Mouse (Mus musculus): ENCODE results near the gene Nceh1. TPM values are rescaled to one million over a fixed set of nuclear protein-coding genes. Genes with fewer than 3 reads are reported as not detected.

Gene Nceh1
- polyA plus RNA-seq, 1 experiment from 2014 or later, result 6.9 TPM

- H3K36me3 ChIP-seq, result no peaks in the 10 kb centered on the region
- WGBS, result 59% methylated on average over 2 of the region's 2 CpGs
- no peaks in the 10 kb centered on the region for H3K27me3 ChIP-seq (ENCODE audit: insufficient read depth, poor library complexity, severe bottlenecking)
- H3K4me3 ChIP-seq, result no peak overlapping the region
- DNase-seq (ENCODE audit: low spot score), result no peak
- H3K9me3 ChIP-seq, result no peaks in the 10 kb centered on the region
- no peak overlapping the region for H3K27ac ChIP-seq
- peaks cover 5% of the 10 kb centered on the region; the same call in 1 of the 2 replicates for H3K4me1 ChIP-seq
Measured at GRCm38 (mm10) chr3:27162410-27162804, 20.4 kb upstream of the Nceh1 start.

GRCm38 (mm10) chr3:27165481-27166065 lies 17.2 kb upstream of the Nceh1 start:
- no peaks in the 10 kb centered on the region for H3K27me3 ChIP-seq (ENCODE audit: insufficient read depth, poor library complexity, severe bottlenecking)
- H3K27ac ChIP-seq, result no peak overlapping the region
- H3K9me3 ChIP-seq, result no peaks in the 10 kb centered on the region
- 60% methylated on average over 3 of the region's 3 CpGs for WGBS
- DNase-seq (ENCODE audit: low spot score), result no peak
- no peaks in the 10 kb centered on the region for H3K4me1 ChIP-seq
- no peak overlapping the region for H3K4me3 ChIP-seq
- no peaks in the 10 kb centered on the region for H3K36me3 ChIP-seq

DNA sequence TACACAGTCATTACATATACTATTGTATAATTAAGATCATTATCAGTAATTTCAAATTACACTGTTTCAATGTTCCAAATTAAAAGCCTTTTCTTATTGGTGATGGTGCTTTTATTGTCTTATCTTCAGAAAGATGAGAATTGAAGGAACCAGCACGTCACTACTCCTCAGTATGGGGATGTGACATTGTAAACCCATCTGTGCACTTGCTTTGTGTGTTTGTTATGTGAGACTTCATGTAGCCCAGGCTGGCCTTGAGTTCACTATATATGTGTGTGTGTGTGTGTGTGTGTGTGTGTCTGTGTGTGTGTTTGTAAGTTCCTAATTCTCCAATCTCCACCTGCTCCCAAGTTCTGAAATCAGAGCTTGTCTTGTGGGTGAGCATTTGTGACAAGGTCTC lies 12.5 kb upstream of the Nceh1 start:
- Histone ChIP-seq H3K27ac (no peak overlapping the region), H3K9me3 (no peaks in the 10 kb centered on the region), H3K4me3 (no peak overlapping the region), H3K4me1 (no peaks in the 10 kb centered on the region), H3K36me3 (no peaks in the 10 kb centered on the region), H3K27me3 (ENCODE audit: insufficient read depth, poor library complexity, severe bottlenecking) (no peaks in the 10 kb centered on the region)
- 70% methylated on average over 1 of the region's 1 CpGs for whole genome bisulfite sequencing
- no peak for DNase-seq (ENCODE audit: low spot score)

- DNase-seq (ENCODE audit: low spot score), result no peak
- WGBS, result 80% methylated on average over 8 of the region's 8 CpGs
Measured at GRCm38 (mm10) chr3:27179711-27180110, 3.1 kb upstream of the Nceh1 start.

GRCm38 (mm10) chr3:27183601-27184175 lies 923 bp downstream of the Nceh1 start:
- no peaks in the 10 kb centered on the region for H3K27me3 ChIP-seq (ENCODE audit: insufficient read depth, poor library complexity, severe bottlenecking)
- H3K36me3 ChIP-seq, result 0 out of 2 replicates have a peak, but pooled peaks cover 2% of the 10 kb centered on the region
- no peak for DNase-seq (ENCODE audit: low spot score)
- peak overlapping the region; percentile 86; the same call in 1 of the 2 replicates for H3K27ac ChIP-seq
- WGBS, result 7% methylated on average over 19 of the region's 19 CpGs
- peak overlapping the region; percentile 83 for H3K4me3 ChIP-seq
- no peaks in the 10 kb centered on the region for H3K4me1 ChIP-seq
- no peaks in the 10 kb centered on the region for H3K9me3 ChIP-seq

More at GRCm38 (mm10) chr3:27179711-27180110, 3.1 kb upstream of the Nceh1 start:
- Histone ChIP-seq H3K4me3 (no peak overlapping the region), H3K36me3 (no peaks in the 10 kb centered on the region), H3K9me3 (no peaks in the 10 kb centered on the region), H3K27me3 (ENCODE audit: insufficient read depth, poor library complexity, severe bottlenecking) (no peaks in the 10 kb centered on the region), H3K27ac (no peak overlapping the region), H3K4me1 (no peaks in the 10 kb centered on the region)

DNA sequence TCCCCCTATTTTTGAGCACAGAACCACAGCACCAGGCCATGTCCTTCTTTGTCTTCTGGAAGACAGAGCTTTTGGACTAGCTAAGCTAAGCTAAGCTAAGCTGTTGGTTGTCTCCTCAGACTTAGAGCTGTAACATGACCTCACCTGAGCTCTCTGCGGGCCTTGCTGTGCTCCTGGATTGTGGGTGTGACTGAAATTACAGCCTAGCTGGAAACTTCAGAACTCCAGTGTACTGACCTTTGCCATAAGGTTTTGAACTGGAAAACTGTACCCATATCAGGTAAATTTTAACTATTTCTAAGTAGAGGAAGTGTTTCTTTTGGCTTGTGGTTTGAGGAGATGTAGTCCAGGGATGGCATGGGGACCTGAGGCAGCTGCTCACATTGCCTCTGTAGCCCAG lies 5.6 kb downstream of the Nceh1 start:
- H3K4me1 ChIP-seq, result peaks cover 22% of the 10 kb centered on the region
- H3K27ac ChIP-seq, result no peak overlapping the region
- H3K36me3 ChIP-seq, result 0 out of 2 replicates have a peak, but pooled peaks cover 2% of the 10 kb centered on the region
- no peaks in the 10 kb centered on the region for H3K27me3 ChIP-seq (ENCODE audit: insufficient read depth, poor library complexity, severe bottlenecking)
- DNase-seq (ENCODE audit: low spot score), result no peak
- no peaks in the 10 kb centered on the region for H3K9me3 ChIP-seq
- no peak overlapping the region for H3K4me3 ChIP-seq
- WGBS, result 71% methylated on average over 1 of the region's 1 CpGs

DNA sequence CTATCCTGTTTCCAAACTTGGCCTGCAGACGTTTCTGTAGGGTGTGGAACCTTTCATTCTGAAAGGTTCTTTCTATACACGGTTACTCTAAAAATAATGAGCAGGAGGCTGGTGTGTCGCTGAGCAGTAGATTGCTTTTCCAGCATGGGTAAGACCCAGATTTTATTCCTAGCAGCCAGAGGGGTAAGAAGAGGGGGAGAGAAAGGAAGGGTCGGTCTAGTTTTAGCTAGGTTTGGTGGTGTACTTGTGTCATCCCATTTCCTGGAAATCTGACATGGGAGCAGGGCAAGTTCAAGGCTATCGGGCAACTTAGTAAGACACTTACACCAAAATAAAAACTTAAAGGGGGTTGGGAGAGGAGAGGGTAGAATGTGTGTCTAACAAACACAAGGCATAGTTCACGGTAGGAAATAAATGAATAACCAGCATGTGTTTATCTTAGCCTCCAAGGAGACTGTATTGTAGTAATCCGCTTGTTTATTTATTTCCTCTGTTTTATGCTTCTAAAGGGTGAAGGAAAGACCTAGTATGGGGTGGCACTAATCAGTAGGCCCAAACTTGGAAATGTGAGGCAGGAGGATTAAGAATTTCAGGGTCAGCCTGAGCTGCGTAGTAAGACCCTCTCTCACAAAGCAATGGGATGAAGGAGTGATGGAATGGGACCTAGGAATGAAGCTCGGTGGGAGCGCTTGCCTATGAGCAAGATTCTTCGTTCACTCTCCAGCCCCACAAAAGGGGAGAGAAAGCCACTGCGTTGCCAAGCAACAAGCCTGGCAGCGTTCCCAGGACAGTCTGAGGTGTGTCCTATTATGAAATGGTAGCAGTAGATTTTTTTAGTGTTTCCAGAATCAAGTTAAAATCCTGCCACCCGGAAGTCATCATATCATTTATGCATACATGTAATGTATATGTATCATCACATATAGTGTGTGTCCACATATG lies 6.8 kb downstream of the Nceh1 start:
- no peaks in the 10 kb centered on the region for H3K27me3 ChIP-seq (ENCODE audit: insufficient read depth, poor library complexity, severe bottlenecking)
- no peak for DNase-seq (ENCODE audit: low spot score)
- WGBS, result 76% methylated on average over 14 of the region's 14 CpGs
- 0 out of 2 replicates have a peak, but pooled peaks cover 2% of the 10 kb centered on the region for H3K36me3 ChIP-seq
- peaks cover 31% of the 10 kb centered on the region for H3K4me1 ChIP-seq
- H3K4me3 ChIP-seq, result no peak overlapping the region
- no peak overlapping the region for H3K27ac ChIP-seq
- H3K9me3 ChIP-seq, result no peaks in the 10 kb centered on the region

- Histone ChIP-seq H3K9me3 (no peaks in the 10 kb centered on the region), H3K4me3 (no peak overlapping the region), H3K4me1 (peaks cover 37% of the 10 kb centered on the region), H3K27ac (no peak overlapping the region), H3K36me3 (no peaks in the 10 kb centered on the region), H3K27me3 (ENCODE audit: insufficient read depth, poor library complexity, severe bottlenecking) (no peaks in the 10 kb centered on the region)
- WGBS, result 88% methylated on average over 4 of the region's 4 CpGs
- DNase-seq (ENCODE audit: low spot score), result no peak
Measured at GRCm38 (mm10) chr3:27190865-27191264, 8.1 kb downstream of the Nceh1 start.

- Histone ChIP-seq H3K4me1 (peaks cover 37% of the 10 kb centered on the region), H3K27ac (peak overlapping the region; percentile 80), H3K36me3 (no peaks in the 10 kb centered on the region), H3K4me3 (no peak overlapping the region), H3K9me3 (no peaks in the 10 kb centered on the region), H3K27me3 (ENCODE audit: insufficient read depth, poor library complexity, severe bottlenecking) (no peaks in the 10 kb centered on the region)
- WGBS, result 59% methylated on average over 6 of the region's 6 CpGs
- DNase-seq (ENCODE audit: low spot score), result no peak
Measured at GRCm38 (mm10) chr3:27191856-27192255, 9.1 kb downstream of the Nceh1 start.

DNA sequence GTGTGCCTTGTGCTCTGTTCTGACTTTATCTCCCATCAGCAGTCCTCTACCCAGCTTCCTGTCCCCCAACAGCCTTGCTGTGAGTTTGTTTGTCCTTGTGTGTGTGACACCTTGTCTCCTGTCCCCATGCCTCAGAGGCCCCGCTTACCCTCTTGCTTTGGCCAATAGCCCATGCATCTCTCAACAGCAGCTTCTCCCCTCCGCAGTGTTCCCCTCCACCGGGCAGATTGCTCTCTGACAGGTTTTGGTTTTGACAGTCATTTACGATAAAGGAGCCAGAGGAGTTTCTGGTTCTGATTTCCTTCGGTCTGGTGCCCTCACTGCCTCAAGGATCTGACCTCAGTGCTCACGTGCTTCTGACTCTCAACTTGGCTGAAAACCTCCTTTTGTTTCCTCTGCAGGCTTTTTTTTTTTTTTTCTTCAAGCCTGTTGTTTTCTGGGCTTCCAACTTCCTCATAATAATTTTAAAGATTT lies 11.1 kb downstream of the Nceh1 start:
- H3K27ac ChIP-seq, result peak overlapping the region; percentile 80
- no peak overlapping the region for H3K4me3 ChIP-seq
- H3K9me3 ChIP-seq, result no peaks in the 10 kb centered on the region
- H3K4me1 ChIP-seq, result peaks cover 37% of the 10 kb centered on the region
- peak; percentile 84 for DNase-seq (ENCODE audit: low spot score)
- H3K27me3 ChIP-seq (ENCODE audit: insufficient read depth, poor library complexity, severe bottlenecking), result no peaks in the 10 kb centered on the region
- 21% methylated on average over 6 of the region's 6 CpGs for WGBS
- no peaks in the 10 kb centered on the region for H3K36me3 ChIP-seq

DNA sequence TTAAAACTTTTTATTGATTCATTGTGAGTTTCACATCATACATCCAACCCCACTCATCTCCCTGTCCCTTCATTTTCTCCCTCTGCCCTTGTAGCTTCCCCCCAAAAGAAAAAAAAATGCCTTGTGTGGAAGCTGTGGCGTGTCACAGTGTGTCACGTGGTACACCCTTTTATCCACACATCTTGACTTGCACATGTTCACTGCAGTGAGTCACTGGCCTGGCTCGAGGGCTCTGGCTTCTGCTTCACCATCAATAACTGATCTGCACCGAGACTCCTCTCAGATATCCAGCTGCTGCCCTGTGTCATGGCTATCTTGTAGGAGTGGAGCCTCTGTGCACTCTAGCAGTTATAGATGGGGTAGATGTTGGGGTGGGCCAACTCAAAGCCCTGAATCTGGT lies 12.4 kb downstream of the Nceh1 start:
- H3K4me1 ChIP-seq, result peaks cover 37% of the 10 kb centered on the region
- H3K9me3 ChIP-seq, result no peaks in the 10 kb centered on the region
- H3K27me3 ChIP-seq (ENCODE audit: insufficient read depth, poor library complexity, severe bottlenecking), result no peaks in the 10 kb centered on the region
- no peak overlapping the region for H3K27ac ChIP-seq
- DNase-seq (ENCODE audit: low spot score), result no peak
- H3K36me3 ChIP-seq, result no peaks in the 10 kb centered on the region
- no peak overlapping the region for H3K4me3 ChIP-seq
- 71% methylated on average over 4 of the region's 4 CpGs for WGBS

DNA sequence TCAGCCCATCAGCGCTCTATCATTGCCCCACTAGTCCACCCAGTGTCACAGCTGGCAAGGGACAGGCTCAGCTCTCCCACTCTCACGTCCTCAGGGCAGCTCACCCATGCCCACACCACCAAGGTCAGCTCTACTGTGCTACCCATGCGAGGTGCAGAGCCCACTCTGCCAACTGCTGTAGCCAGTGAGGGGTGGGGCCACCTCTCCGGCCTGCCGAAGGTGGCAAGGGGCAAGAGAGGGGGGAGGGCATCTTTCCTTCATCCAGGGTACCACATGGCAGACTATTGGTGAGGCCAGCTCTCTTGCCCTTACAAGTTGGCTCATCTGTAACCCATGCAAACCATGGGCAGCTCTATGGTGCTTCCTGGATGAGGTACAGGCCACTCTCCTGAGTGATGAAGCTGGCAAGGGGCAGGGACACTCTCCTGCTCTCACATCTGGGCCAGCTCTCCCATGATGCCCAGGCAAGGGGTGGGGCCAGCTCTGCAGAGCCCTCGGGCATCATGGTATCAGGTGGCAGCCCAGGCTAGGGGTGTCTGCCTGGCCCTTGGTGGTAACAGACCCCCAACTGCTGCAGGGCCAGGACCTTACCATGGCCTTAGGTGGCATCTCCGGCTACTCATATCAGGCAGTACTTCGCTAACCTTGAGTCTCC lies 12.9 kb downstream of the Nceh1 start:
- Histone ChIP-seq H3K4me3 (no peak overlapping the region), H3K9me3 (no peaks in the 10 kb centered on the region), H3K27ac (no peak overlapping the region), H3K4me1 (peaks cover 37% of the 10 kb centered on the region), H3K27me3 (ENCODE audit: insufficient read depth, poor library complexity, severe bottlenecking) (no peaks in the 10 kb centered on the region), H3K36me3 (no peaks in the 10 kb centered on the region)
- 88% methylated on average over 8 of the region's 8 CpGs for WGBS
- DNase-seq (ENCODE audit: low spot score), result no peak
